Mouse (Mus musculus) B cell, adult 2 months (primary cell): ENCODE results near the gene D330045A20Rik.
"Not testable (repeated sequence)": the region's sequence is repeated elsewhere in the genome, so short reads cannot be mapped to it uniquely, and the experiment has no call there.

Experiments used
- DNase-seq, 2 experiments: peaks; one replicate each; pipeline ENCODE4 v3.0.0; 2022

The D330045A20Rik gene

DNA sequence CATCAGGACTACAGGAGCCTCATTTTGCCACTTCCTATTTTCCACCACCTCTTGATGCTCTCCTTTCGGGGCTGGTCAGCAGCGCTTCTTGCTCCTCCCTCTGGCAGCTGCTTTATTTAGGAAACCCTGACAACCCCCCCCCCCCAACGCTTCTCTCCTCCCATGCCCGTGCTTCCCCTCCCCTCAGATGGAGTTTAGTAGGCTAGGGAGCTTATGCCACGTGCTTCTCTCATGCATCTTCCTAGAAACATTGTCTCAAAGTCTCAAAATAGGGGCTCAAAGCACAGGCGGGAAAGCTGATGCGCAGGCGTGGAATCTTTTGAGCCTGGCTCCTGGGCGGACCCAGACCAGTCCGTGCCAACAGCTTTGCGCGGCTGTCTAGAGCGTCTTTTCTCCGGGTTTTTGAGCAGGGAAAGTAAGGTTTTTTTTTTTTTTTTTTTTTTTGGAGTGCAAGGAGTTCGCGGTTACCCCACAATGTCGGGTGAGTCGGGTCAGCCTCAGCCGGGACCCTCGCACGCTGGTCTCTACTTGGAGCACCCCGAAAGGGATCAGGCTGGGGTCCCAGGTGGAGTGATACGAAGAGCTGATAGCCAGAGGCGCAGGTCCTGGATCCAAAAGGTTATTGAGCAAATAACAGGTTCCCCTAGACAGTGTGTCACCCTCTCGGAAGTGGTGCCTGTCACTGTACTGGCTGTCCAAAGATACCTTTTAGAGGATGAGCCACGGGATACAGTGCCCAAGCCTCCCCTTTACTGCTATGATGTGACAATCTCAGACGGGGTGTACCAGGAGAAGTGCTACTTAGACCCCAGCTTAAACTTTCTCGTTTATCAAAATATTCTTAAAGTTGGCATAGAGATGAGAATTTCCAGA, at the start of gene D330045A20Rik:
TSS of gene D330045A20Rik (plus strand) at position 346 of the 873 bp plus-strand sequence.
- DNase-seq = no peak

GRCm38 (mm10) chrX:139432550-139432949, 47.6 kb upstream of the D330045A20Rik start:
- no peak for DNase-seq

DNA sequence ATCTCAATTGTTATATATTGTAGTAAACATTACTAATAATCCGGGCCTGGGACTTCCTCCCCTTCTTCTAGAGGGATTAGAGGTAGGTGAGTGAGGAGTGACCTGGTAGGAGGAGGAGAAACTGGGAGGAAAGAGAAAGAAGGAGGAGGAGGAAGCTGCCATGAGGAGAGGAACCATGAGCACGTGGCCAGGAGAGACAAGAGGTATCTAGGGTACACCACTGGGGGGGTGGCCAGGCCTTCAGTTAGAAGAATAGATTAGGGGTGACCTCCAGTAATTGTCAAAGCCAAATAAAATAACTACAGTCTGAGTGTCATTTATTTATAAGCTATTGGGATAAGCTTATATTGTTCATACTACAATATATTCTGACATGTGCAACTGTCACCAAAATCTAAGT, 45.0 kb upstream of the D330045A20Rik start:
- no peak for DNase-seq

- DNase-seq = not testable (repeated sequence)
These were observed 39.1 kb upstream of the D330045A20Rik start for GRCm38 (mm10) chrX:139441057-139441456.

DNA sequence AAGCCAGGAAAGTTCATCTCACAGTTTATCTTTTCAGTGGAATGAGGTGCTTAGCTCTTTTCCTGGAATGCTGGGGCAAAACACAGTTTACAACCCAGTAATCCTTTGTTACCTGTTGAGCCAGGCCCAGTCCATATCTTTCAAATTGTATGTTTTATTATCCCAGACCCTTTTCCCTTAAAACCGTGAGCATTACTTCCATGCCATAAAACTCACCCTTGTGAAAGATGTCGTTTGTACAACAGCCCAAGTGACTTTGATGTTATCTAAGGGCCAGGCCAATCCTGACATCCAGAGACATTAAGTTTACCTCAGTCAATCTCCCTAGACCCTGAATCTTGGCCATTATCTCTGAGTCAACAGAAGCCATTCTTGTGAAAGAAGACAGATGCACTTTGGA, 23.4 kb upstream of the D330045A20Rik start:
- no peak for DNase-seq

GRCm38 (mm10) chrX:139482083-139482482, 1.9 kb downstream of the D330045A20Rik start:
- no peak for DNase-seq

- no peak for DNase-seq
These were observed 4.8 kb downstream of the D330045A20Rik start for GRCm38 (mm10) chrX:139484974-139485373.

- no peak for DNase-seq
These were observed 36.0 kb downstream of the D330045A20Rik start for GRCm38 (mm10) chrX:139516156-139516555.

DNA sequence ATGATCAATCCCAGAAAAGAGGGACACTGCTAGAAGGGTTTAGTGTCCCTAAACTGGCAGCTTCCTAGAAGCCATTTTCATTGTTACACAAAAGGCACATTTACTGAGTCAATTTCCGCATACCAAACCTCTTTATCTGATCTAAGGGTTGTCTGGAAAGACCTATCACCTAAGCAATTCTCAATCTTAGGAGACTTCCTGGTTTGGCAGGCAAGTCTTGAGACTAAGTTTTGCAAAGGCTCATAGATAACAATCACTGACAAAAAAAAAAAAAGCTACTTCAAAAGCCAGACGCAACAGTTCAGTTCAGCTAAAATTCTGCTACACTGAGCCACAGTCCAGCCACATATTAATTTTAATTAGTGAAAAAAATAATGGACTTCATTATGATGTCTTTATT, 39.1 kb downstream of the D330045A20Rik start:
- DNase-seq = no peak

DNA sequence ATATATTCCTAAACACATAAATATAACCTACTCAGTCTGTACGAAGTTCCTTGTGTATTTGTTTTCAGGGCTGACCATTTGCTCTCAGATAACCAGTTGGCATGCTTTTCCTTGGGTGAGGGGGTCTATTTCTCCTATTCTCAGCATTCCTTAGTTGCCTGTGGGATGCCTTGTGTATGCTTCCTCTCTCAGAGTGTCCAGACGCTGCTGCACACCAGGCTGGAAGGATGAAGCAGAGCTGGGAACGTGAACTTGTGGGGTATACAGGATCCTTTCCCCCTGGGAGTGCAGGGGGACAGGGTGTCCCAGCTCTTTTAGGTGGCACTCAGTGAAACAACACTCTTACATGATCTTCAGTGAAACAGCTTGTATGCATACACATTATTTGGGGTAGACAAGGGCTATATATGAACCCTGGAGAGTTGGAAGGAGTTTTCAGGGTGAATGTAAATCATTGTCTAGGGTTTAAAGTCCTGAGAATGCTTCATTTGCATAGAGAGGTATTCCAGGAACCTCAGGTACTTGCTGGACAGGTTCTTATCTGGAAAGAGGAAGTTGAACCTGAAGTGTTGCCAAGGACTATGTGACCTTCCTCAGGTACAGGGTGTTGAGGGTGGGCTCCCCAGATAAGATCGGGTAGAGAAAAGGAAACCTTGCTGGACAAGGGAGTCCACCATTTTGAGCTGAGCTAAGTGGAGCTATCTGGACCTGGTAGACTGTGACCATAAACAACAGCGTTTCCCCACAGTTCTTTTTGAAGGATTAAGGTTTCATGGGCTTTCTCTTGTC, 44.3 kb downstream of the D330045A20Rik start:
- DNase-seq = no peak

DNA sequence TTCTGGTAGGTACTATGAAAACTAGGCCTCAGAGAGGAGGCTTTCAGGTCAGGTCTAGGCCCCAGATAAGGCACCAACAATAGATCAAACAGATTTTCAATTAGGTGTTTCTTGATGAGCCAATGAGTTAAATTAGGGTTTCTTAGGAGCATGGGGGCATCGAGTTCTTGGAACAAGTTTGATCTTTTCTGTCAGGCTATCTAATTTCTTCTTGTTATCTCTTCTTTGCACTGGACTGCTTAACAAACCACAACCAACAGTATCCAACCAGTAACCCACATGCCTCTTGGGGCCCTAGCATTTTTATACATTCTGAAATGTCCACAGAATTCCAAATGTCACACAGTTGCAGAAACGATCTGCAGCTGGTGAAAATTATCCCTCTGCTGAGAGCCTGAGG, 45.6 kb downstream of the D330045A20Rik start:
- no peak for DNase-seq

GRCm38 (mm10) chrX:139526984-139527383, 46.8 kb downstream of the D330045A20Rik start:
- no peak for DNase-seq

GRCm38 (mm10) chrX:139529678-139530077, 49.5 kb downstream of the D330045A20Rik start:
- no peak for DNase-seq

GRCm38 (mm10) chrX:139532293-139532692, 52.1 kb downstream of the D330045A20Rik start:
- no peak for DNase-seq

- no peak for DNase-seq
These were observed 57.7 kb downstream of the D330045A20Rik start for GRCm38 (mm10) chrX:139537641-139538397.

DNA sequence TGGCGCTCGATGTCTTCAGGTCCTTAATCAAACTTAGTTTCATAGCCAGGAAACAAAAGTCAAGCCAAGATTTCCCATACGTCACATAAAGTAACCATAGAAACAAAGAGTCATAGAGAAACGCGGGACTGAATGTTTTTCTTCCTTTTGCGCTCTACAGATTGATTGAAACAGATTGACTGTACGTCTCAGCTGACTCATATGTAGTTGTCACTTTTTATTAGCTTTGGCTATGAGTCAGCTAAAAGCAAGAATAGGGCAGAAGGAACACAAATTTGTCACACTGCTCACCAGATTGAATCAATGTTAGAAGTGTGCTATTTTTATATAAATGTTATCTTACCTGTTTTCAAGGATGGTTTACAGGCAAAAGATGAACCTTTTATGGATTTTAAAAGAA, 63.6 kb downstream of the D330045A20Rik start:
- no peak for DNase-seq

DNA sequence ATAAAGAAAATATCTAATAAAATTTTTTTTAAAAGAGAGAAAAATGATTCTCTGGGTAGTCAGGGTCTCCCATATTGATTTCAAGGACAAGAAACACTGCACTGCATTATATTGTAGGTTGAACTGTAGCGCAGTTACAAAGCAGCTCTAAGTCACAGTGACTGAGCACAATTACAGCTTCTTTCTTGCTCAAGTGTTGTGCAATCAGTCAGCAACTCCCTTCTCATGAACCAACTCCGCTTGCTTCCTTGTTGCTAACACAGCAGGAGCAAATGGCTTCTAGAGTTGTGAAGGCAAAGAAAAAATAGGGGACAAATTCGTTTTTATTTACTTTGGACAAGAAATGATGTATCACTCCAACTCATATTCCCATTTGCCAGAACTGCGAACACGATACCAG, 70.3 kb downstream of the D330045A20Rik start:
- DNase-seq = no peak

DNA sequence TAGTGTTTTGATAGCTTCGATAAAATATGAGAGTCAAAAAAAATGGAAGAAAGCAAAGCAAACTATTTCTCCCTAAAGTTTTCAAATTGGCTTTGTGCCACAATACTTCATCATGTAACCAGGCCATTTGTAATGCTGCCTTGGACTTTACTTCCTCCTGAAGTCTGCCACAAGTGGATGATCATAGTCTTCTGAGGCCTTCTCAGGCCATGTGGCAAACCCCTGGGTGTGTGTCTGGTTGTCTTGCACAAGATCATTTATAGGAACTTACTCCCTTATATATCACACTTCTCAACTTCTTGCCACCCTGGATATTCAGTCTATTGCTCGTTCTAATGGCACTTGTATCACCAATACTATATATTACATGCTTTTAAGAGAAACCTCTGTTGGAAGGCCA, 71.9 kb downstream of the D330045A20Rik start:
- DNase-seq = no peak

DNA sequence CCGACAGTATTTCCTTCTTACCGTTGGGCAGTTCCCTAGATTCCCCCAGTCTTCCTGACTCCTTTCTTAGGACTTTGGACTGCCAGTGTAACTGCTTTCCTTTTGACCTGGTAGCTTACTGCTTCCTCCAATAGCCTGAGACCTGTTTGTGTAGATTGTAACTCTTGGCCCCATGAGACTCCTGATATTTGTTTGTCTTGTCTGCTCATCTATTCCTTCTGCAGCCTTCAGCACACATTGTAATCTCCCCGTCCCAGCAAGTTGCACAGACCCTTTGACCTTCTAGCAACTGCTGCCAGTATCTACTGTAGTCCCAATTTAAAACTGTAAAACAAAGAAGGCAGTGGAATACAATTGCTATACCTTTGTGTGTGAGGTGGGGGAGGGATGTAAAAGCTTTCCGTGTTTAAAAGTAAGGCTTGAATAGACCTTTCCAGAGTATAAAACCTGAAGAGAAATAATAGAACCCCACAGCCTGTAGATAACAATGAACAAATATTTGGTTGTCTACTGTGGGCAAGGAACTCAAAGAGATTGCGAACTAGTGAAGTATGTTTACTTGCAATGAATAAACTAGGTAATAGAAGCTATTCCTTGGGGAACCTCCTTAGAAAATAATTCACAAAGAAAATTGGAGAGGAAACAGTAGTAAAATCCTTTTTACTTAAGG, 82.2 kb downstream of the D330045A20Rik start:
- no peak for DNase-seq

- no peak for DNase-seq
These were observed 82.8 kb downstream of the D330045A20Rik start, which contains the start of gene Rnf128 for GRCm38 (mm10) chrX:139562925-139563461. Rnf128 (plus strand) TSS chrX:139563316.

DNA sequence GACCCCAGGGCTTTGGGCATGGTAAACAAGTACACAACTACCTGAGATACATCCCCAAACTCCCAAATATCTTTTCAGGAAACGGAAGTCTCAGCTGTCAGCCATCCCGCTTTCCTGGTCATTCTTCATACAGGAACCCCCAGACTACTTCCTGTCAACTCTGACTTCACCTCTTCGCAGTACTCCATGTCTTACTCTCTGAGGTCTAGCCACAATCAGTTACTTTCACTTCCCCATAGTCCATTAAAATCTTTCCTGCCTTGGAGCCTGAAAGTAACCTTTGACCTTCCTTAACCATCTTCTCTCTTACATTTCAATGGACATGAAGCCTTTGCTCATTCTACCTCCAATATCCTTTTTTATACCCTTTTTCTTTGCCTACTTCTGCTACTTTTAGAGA, 89.9 kb downstream of the D330045A20Rik start:
- no peak for DNase-seq

GRCm38 (mm10) chrX:139578649-139579278, 98.6 kb downstream of the D330045A20Rik start:
- DNase-seq = no peak
